Mouse (Mus musculus) kidney, postnatal 0 days (tissue): ENCODE results near the gene Malrd1. TPM values are rescaled to one million over a fixed set of nuclear protein-coding genes. Genes with fewer than 3 reads are reported as not detected.
"Not testable (repeated sequence)": the region's sequence is repeated elsewhere in the genome, so short reads cannot be mapped to it uniquely, and the experiment has no call there.

Experiments
- ATAC-seq: fragments of 200-750 bp; cut with Nextera tagmentation; replicated peaks from 2 replicates; pipeline ENCODE4 v1.8.0; 2017; ENCODE audit warnings: low read depth, moderate number of reproducible peaks, moderate TSS enrichment, moderate library complexity; ENCODE audit not compliant: low FRiP score
- DNase-seq: peaks from one replicate; pipeline ENCODE4 v3.0.0-alpha.2; 2016; ENCODE audit warnings: low spot score
- H3K27ac ChIP-seq: fragments of 300-500 bp; sonication (generic); 2 replicates; pipeline ENCODE4 v1.5.1; 2014; ENCODE audit warnings: mild to moderate bottlenecking
- H3K27me3 ChIP-seq: fragments of 300-500 bp; sonication (generic); 2 replicates; pipeline ENCODE4 v1.6.1; 2014; ENCODE audit warnings: low read length, mixed read lengths; ENCODE audit not compliant: insufficient read depth
- H3K36me3 ChIP-seq: fragments of 300-500 bp; sonication (generic); 2 replicates; pipeline ENCODE4 v1.6.1; 2014; ENCODE audit warnings: low read length, mixed read lengths; ENCODE audit not compliant: insufficient read depth
- H3K4me1 ChIP-seq: fragments of 300-500 bp; sonication (generic); replicated peaks from 2 replicates; pipeline ENCODE4 v1.6.1; 2014; ENCODE audit warnings: antibody characterized with exemption, low read length, mixed read lengths; ENCODE audit not compliant: insufficient read depth
- H3K4me2 ChIP-seq: fragments of 300-500 bp; sonication (generic); 2 replicates; pipeline ENCODE4 v1.6.1; 2014; ENCODE audit warnings: mild to moderate bottlenecking, low read length, moderate library complexity, mixed read lengths
- H3K4me3 ChIP-seq: fragments of 300-500 bp; sonication (generic); replicated peaks from 2 replicates; pipeline ENCODE4 v1.5.1; 2014; ENCODE audit warnings: low read depth, low read length
- H3K9ac ChIP-seq: fragments of 300-500 bp; sonication (generic); 2 replicates; pipeline ENCODE4 v1.6.1; 2014; ENCODE audit warnings: low read depth, low read length
- H3K9me3 ChIP-seq: fragments of 300-500 bp; sonication (generic); replicated peaks from 2 replicates; pipeline ENCODE4 v1.6.1; 2016; ENCODE audit warnings: low read length, inconsistent platforms, mixed read lengths
- CTCF ChIP-seq: IDR thresholded peaks from 2 replicates; pipeline ENCODE4 v1.5.1; 2016; ENCODE audit warnings: antibody characterized with exemption, low read depth, mild to moderate bottlenecking, moderate library complexity
- WGBS: fragments of 180-500 bp; shearing (Covaris S2); extraction: QIAGEN DNeasy Blood & Tissue Kit; methylation state at CpG from one replicate; pipeline ENCODE4 v1.1.7; 2014; 5-methylcytosine and 5-hydroxymethylcytosine counted together
- polyA plus RNA-seq: library from polyadenylated mRNA; unstranded; fragments of >200 nt; fragmentation: Nextera tagmentation; extraction: Ambion mirVana; gene quantifications from 2 replicates; pipeline ENCODE4 v1.2.1, GENCODE M21; 2015

The Malrd1 gene
- polyA plus RNA-seq, 1 experiment from 2014 or later = 0.37 TPM

DNA sequence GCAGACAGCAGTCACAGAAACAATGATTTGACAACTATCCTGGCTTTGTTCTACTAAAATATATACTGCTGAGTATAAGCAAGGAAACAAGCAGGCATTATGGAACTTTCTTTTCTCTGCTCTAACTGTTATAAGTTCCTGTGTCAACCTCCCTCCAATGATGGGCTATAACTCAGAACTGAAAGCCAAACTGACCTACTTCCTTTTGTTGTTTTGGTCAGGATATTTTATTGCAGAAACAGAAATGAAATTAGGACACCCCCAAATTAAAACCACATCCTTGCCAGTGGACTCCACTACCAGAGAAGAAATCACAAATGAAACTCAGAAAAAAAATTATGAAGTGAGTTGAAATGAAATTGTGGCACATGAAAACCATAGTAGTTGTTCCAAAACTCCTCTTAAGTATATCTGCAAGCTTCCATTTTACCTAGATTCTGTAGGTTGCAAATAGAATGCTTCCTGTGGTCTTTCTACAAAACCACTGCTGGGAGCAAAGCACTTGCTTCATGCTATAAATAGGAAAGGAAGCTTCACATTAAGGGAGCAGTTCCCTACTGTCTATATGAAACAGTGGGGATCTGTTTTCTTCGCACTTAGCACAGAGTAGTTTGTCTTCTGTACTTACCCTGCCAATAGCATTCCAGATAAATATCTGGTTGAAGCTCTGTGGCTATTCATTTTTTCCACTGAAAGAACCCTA lies 367.3 kb downstream of the Malrd1 start:
- no peak for TF ChIP-seq CTCF
- no peak for ATAC-seq

DNA sequence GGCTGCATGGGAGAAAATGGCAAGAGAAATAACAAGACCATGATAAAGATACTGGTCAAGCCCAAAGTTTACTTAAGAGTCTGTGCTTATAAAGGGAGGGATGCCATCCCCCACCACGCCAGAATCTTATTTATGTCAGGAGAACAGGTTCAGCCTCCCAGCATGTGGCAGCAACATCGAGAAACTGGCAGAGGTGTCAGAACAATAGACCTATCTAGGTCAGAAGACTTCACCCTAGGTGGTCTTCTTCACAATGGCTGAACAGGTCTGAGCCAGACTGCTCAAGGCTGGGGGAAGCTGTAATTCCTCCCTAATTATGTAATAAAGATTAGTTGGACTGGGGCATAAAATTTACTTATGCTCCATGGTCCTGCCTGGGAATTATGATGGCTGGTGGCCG lies 399.2 kb downstream of the Malrd1 start:
- H3K27ac ChIP-seq = no peak overlapping the region
- no peaks in the 10 kb centered on the region for H3K9me3 ChIP-seq
- H3K4me2 ChIP-seq = no peak overlapping the region
- H3K4me1 ChIP-seq = no peaks in the 10 kb centered on the region
- no peak overlapping the region for H3K4me3 ChIP-seq
- no peak overlapping the region for H3K9ac ChIP-seq
- WGBS = 32% methylated on average over 3 of the region's 3 CpGs
- no peak for DNase-seq
- no peaks in the 10 kb centered on the region for H3K36me3 ChIP-seq
- ATAC-seq = no peak
- H3K27me3 ChIP-seq = no peaks in the 10 kb centered on the region
- TF ChIP-seq CTCF = no peak

More for the DNA sequence above, 367.3 kb downstream of the Malrd1 start:
- Histone ChIP-seq H3K4me2 (no peak overlapping the region), H3K4me3 (no peak overlapping the region), H3K27ac (no peak overlapping the region), H3K9me3 (no peaks in the 10 kb centered on the region), H3K4me1 (no peaks in the 10 kb centered on the region), H3K36me3 (no peaks in the 10 kb centered on the region), H3K9ac (no peak overlapping the region), H3K27me3 (no peaks in the 10 kb centered on the region)
- no peak for DNase-seq
- WGBS = 74% methylated on average over 1 of the region's 1 CpGs

DNA sequence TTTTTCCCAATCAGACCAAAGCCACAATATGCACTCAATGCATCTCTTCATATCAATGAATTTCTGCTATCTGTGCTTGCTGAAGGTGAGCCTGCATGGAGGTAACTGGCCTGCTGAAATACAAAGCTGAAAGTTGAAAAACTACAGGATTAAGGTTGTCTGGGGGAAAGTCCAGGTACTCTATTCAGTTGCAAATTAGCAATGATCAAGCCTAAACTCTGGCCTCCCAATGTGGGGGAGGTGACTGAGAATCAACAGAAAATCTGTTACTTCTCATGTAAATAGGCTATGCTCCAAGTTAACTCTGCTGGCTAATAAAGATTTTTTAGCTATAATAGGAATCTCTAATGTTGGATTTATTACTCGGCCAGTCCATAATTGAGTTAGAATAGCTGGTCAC lies 399.8 kb downstream of the Malrd1 start:
- H3K27me3 ChIP-seq = no peaks in the 10 kb centered on the region
- H3K4me3 ChIP-seq = no peak overlapping the region
- H3K9me3 ChIP-seq = no peaks in the 10 kb centered on the region
- no peak for TF ChIP-seq CTCF
- H3K9ac ChIP-seq = no peak overlapping the region
- no peak overlapping the region for H3K4me2 ChIP-seq
- DNase-seq = no peak
- ATAC-seq = no peak
- no peak overlapping the region for H3K27ac ChIP-seq
- H3K4me1 ChIP-seq = no peaks in the 10 kb centered on the region
- WGBS = 50% methylated on average over 1 of the region's 1 CpGs
- H3K36me3 ChIP-seq = no peaks in the 10 kb centered on the region

DNA sequence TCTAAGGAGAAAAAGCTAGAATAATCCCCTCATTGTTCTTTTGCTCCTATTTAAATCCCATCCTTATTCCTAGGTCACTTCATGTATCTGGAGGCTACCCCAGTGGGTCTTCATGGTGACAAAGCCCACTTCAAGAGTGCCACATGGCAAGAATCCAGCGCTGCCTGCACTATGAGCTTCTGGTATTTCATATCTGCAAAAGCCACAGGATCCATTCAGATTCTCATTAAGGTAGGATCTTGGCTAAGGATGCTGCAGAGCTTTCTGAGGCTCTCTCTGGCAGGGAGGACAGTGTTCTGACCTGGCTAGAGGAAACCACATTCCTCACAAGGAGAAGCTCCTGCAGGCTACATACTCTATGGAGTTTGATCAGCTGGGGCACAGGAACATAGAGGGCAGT lies 405.2 kb downstream of the Malrd1 start:
- 86% methylated on average over 1 of the region's 1 CpGs for WGBS
- no peaks in the 10 kb centered on the region for H3K27me3 ChIP-seq
- H3K9me3 ChIP-seq = no peaks in the 10 kb centered on the region
- no peak overlapping the region for H3K27ac ChIP-seq
- no peak for DNase-seq
- no peak overlapping the region for H3K4me2 ChIP-seq
- no peaks in the 10 kb centered on the region for H3K4me1 ChIP-seq
- ATAC-seq = no peak
- no peak overlapping the region for H3K4me3 ChIP-seq
- no peak overlapping the region for H3K9ac ChIP-seq
- no peak for TF ChIP-seq CTCF
- H3K36me3 ChIP-seq = no peaks in the 10 kb centered on the region

DNA sequence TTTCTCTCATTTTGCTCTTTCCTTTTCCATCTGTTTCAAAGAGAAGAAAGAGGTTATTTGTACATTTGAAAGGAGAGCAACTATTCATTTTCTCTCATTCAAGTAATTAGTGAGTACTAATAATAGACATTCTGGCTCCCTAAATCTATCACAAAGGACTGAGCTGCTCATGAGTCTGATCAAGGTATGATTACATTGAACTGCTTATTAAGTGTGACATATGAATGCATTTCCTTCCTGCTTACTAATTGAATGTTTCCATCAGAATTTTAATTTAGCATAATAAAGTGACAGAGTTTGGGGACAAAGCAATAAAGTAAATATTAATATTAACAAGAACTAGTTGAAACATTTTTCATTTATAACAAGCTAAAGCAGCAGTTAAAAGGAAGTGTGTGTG lies 405.6 kb downstream of the Malrd1 start:
- Histone ChIP-seq H3K27me3 (no peaks in the 10 kb centered on the region), H3K9me3 (no peaks in the 10 kb centered on the region), H3K4me1 (no peaks in the 10 kb centered on the region), H3K4me2 (no peak overlapping the region), H3K4me3 (no peak overlapping the region), H3K9ac (no peak overlapping the region), H3K27ac (no peak overlapping the region), H3K36me3 (no peaks in the 10 kb centered on the region)
- TF ChIP-seq CTCF = no peak
- no peak for ATAC-seq
- DNase-seq = no peak

DNA sequence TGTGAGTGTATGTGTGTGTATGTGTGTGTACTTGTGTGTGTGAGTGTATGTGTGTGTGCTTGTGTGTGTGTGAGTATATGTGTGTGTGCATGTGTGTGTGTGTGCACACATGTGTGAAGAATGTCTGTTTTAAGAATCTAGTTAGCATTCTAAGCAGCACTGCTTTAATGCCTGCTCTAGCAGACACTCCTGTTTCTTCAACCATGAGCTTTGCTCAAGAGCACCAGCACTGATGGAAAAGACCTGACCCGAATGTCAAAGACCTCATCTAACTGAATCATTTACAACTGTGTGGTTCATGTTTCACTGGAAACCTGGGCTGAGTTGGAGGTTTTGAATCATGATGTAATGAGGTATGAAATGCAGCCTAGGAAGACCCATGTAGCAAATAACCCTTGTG lies 406.1 kb downstream of the Malrd1 start:
- no peaks in the 10 kb centered on the region for H3K9me3 ChIP-seq
- ATAC-seq (no peak; the same call in 1 of the 2 replicates), DNase-seq (peak; percentile 1)
- 24% methylated on average over 1 of the region's 1 CpGs for WGBS
- H3K27me3 ChIP-seq = no peaks in the 10 kb centered on the region
- no peaks in the 10 kb centered on the region for H3K4me1 ChIP-seq
- no peaks in the 10 kb centered on the region for H3K36me3 ChIP-seq
- H3K4me2 ChIP-seq = no peak overlapping the region
- no peak overlapping the region for H3K9ac ChIP-seq
- no peak for TF ChIP-seq CTCF
- no peak overlapping the region for H3K4me3 ChIP-seq
- no peak overlapping the region for H3K27ac ChIP-seq

DNA sequence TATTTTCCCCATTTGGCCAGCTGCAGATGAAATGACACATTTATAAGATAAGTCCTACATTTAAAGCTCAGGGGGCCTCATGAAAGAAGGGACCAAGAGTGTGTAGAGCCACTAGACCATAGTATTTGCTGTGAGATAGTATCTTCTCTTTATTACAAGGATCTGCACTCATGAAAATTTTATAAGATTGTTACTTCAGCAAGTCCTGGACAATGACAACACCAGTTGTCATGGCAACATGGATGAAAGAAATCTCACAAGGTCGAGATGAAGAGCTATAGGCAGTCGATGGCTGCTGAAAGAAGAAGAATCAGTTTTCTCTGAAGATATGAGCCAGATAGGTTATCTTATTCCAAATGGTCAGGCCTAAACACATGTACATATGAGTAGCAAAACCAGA lies 476.6 kb downstream of the Malrd1 start:
- no peaks in the 10 kb centered on the region for H3K9me3 ChIP-seq
- H3K27ac ChIP-seq = no peak overlapping the region
- no peak for TF ChIP-seq CTCF
- DNase-seq = no peak
- no peak overlapping the region for H3K9ac ChIP-seq
- H3K27me3 ChIP-seq = no peaks in the 10 kb centered on the region
- no peak overlapping the region for H3K4me3 ChIP-seq
- ATAC-seq = no peak
- no peak overlapping the region for H3K4me2 ChIP-seq
- WGBS = 65% methylated on average over 2 of the region's 2 CpGs
- no peaks in the 10 kb centered on the region for H3K4me1 ChIP-seq
- no peaks in the 10 kb centered on the region for H3K36me3 ChIP-seq

DNA sequence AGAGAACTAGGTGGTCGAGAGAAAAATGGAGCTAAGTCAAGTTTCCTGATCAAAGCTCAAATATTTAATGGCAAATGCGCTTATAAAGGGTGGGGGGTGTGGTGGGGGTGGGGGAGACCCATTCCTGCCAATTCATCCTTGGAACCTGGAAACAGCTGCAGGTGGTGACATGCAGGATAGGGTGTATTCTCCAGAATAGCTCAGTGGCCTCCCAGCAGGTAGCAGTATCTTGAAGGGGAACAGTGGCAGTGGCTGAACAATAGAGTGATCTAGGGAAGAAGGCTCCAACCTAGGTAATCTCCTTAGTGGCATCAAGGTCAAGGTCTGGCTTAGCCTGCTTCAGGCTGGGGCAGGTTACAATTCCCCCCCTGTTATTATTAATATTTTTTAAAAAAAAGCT lies 490.8 kb downstream of the Malrd1 start:
- not testable (repeated sequence) for H3K4me1 ChIP-seq, ATAC-seq, H3K27ac ChIP-seq, DNase-seq, H3K27me3 ChIP-seq, H3K4me2 ChIP-seq, H3K36me3 ChIP-seq, H3K9ac ChIP-seq, H3K9me3 ChIP-seq, H3K4me3 ChIP-seq
- 94% methylated on average over 2 of the region's 2 CpGs for WGBS

DNA sequence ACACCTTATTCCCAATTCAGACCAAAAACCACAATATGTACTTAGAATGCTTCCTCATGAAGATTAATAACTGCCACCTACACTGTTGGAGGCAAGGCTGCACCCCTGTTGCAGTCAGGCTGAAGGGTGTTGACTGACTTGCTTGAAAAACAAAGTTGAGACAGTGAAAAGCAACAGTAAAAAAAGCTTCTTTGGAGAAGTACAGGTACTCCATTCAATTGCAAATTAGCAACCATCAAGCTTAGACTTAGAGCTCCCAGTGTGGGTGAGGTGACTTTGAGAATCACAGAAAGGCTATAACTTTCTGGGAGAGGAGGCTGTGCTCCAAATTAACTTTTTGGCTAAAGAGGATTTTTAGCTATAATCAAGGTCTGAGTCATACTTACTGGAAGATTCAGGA lies 491.4 kb downstream of the Malrd1 start:
- not testable (repeated sequence) for H3K4me2 ChIP-seq, H3K36me3 ChIP-seq, H3K4me1 ChIP-seq, H3K27me3 ChIP-seq, H3K4me3 ChIP-seq, ATAC-seq, H3K27ac ChIP-seq, DNase-seq, H3K9me3 ChIP-seq, H3K9ac ChIP-seq
